15 mouse cellular contexts compared by ENCODE assay signal in the genomic region with DNA sequence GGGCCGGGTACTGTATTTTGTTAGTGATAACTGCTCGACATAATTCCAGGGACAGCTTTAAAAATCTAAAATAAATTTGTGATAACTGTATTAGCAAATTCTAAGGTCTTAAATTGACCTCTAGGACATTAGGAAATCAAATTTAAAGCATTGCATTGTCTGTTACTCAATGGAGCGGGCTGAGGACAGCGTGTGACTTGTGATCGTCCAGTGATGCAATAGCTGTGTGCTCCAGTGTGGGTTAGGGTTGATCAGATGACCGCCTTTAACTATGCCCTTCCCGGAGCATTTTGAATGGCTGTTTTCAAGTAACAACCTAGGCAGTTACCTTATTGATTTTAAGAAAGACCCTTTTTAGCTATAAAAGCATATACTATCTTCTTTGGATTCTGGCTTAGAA. TPM values are rescaled to one million over a fixed set of nuclear protein-coding genes. Genes with fewer than 3 reads are reported as not detected.
DNase-seq lines count a peak whose midpoint lies in the region; ATAC-seq lines count a peak whose summit lies in the region.
"Had no signal": no experiment of that assay in that cellular context is flagged by ENCODE, and none has a peak within 500 bp of the region (broad histone marks: within the 10 kb centered on the region; RNA-seq: fewer than 3 reads in every experiment).

No protein-coding gene starts in this region.

- peak; percentile 59; the same call in 1 of the 2 replicates for ATAC-seq in liver, embryonic 15.5 days (ENCODE audit: insufficient read depth)
- ATAC-seq: forebrain, embryonic 15.5 days had no signal

- peaks cover 7% of the 10 kb centered on the region; the same call in 1 of the 2 replicates for H3K4me1 ChIP-seq in liver, embryonic 15.5 days (replicated peaks)

- no peak overlapping the region for H3K9ac ChIP-seq in liver, embryonic 15.5 days
- H3K9ac ChIP-seq: forebrain, embryonic 15.5 days; neural tube, embryonic 15.5 days had no signal

- no peak overlapping the region for H3K4me3 ChIP-seq in liver, embryonic 15.5 days (replicated peaks)
- H3K4me3 ChIP-seq: forebrain, embryonic 15.5 days; neural tube, embryonic 15.5 days had no signal

- WGBS in liver, embryonic 15.5 days (ENCODE audit: insufficient replicate concordance): 60% methylated on average over 7 of the region's 7 CpGs

- no peaks in the 10 kb centered on the region for H3K9me3 ChIP-seq in liver, embryonic 15.5 days (replicated peaks)
- H3K9me3 ChIP-seq: forebrain, embryonic 15.5 days; neural tube, embryonic 15.5 days had no signal

- peak overlapping the region; percentile 38; the same call in 1 of the 2 replicates for H3K27ac ChIP-seq in liver, embryonic 15.5 days (replicated peaks)
- H3K27ac ChIP-seq: kidney, postnatal 0 days; neural tube, embryonic 15.5 days had no signal

- H3K27me3 ChIP-seq in liver, embryonic 15.5 days: no peaks in the 10 kb centered on the region
- H3K27me3 ChIP-seq: forebrain, embryonic 15.5 days; neural tube, embryonic 15.5 days had no signal

- H3K36me3 ChIP-seq in liver, embryonic 15.5 days (replicated peaks): no peaks in the 10 kb centered on the region
- H3K36me3 ChIP-seq: forebrain, embryonic 15.5 days; neural tube, embryonic 15.5 days had no signal

- peak; percentile 53 to 63 for DNase-seq in heart, adult 18-20 months
- no peak for DNase-seq in heart, postnatal 4 days
- DNase-seq in 416B (ENCODE audit: low read depth): peak; percentile 66
- peak; percentile 43 to 61 for DNase-seq in adrenal gland, postnatal 36 days
- DNase-seq in spleen, postnatal 10 days (ENCODE audit: low spot score in 2 of 2): no peak
- DNase-seq in kidney, postnatal 14 days: no peak
- no peak for DNase-seq in urinary bladder, postnatal 10 days (ENCODE audit: low spot score)
- DNase-seq: cerebellum, adult 11 months; thymus, postnatal 14 days had no signal

- no peak overlapping the region for H3K4me2 ChIP-seq in liver, embryonic 15.5 days
- H3K4me2 ChIP-seq: forebrain, embryonic 15.5 days; neural tube, embryonic 15.5 days had no signal

RNA-seq across cellular contexts. Expression of a gene that starts 36.6 kb away (rescaled TPM):
- total RNA-seq in heart, adult 18-20 months (2021): not detected
- total RNA-seq in heart, postnatal 4 days (2021): not detected
- not detected for total RNA-seq in adrenal gland, postnatal 36 days (2021)
- 0.10 and 0.12 TPM in 2 replicates for polyA plus RNA-seq in liver, embryonic 15.5 days (2015; fragmentation: Nextera tagmentation; extraction: Ambion mirVana)
- total RNA-seq: megakaryocyte-erythroid progenitor cell, adult 5-6 weeks; monocyte, adult 5-6 weeks had no signal

RNA-seq across cellular contexts. Expression of a gene that starts 42.0 kb away (rescaled TPM):
- 100 to 1,000 TPM; 115 to 127 TPM for total RNA-seq in heart, adult 18-20 months (2021)
- total RNA-seq in heart, postnatal 4 days (2021): 100 to 1,000 TPM; 206 to 217 TPM
- total RNA-seq in adrenal gland, postnatal 36 days (2021): 100 to 1,000 TPM; 124 to 204 TPM
- polyA plus RNA-seq in liver, embryonic 15.5 days (2015; fragmentation: Nextera tagmentation; extraction: Ambion mirVana): 4.1 TPM in 2 replicates

Comparison
In these comparisons a context has a peak if more than half of its experiments do, and no peak if none do; other contexts are left out.
1. DNase-seq: peak in heart, adult 18-20 months (2 of 2), 416B (single experiment) and adrenal gland, postnatal 36 days (2 of 2); none in heart, postnatal 4 days (single experiment), spleen, postnatal 10 days (0 of 2), kidney, postnatal 14 days (single experiment) and urinary bladder, postnatal 10 days (single experiment).